Mouse (Mus musculus): ENCODE results near the gene Vmn1r39. TPM values are rescaled to one million over a fixed set of nuclear protein-coding genes. Genes with fewer than 3 reads are reported as not detected.
"Not testable (repeated sequence)": the region's sequence is repeated elsewhere in the genome, so short reads cannot be mapped to it uniquely, and the experiment has no call there.

The Vmn1r39 gene
- not detected in 2 replicates for polyA plus RNA-seq (2016; fragmentation: Nextera tagmentation; extraction: Ambion mirVana)

DNA sequence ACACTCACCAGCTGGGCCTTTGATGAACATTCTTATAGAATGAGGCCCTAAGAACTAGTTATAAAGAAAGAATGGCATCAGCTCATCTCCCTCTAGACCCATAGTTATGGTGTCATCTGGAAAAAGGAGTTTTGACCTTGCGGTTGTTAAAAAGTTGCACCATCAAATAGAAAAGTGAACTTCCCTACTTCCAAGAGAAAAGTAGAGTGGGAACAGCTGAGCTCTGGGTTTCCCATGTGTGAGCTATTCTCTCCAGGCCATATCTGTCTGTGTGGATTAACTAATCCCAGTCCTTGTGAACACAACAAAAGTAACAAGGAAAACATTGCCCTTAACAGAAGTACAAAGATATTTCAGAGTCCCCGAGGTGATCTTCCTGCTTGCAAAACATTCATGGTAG is at the start of gene Vmn1r39:
Gene Vmn1r39 (minus strand): TSS at position 101 of the 400 bp plus-strand sequence.
- Histone ChIP-seq H3K36me3 (no peaks in the 10 kb centered on the region), H3K4me3 (no peak within 1 kb of the TSS), H3K27ac (no peak within 1 kb of the TSS), H3K4me1 (no peaks in the 10 kb centered on the region), H3K27me3 (ENCODE audit: low read depth, poor library complexity, severe bottlenecking) (no peaks in the 10 kb centered on the region), H3K9me3 (replicated peaks) (no peaks in the 10 kb centered on the region)
- no peak for DNase-seq (ENCODE audit: low spot score)
- WGBS, result 97% methylated on average over 2 of the region's 2 CpGs

DNA sequence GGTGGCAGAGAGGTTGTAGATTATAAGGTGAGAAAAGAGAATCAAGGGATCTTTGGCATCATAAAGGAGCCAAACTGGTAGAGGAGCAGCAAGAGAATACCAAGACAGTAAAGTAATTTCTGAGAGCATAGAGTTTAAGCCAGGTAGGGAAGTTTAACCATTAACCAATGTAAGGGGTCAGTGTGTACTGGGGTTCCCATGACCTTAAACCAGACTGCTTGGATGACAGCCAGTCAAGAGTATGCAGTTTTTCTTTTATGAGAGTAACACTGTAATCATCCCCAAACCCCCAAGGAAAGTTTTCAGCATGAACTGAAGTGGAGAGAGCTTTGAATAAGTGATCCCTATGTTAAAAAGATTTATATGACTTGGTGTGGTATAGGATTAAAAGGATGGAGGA is 49.0 kb upstream of the Vmn1r39 start:
- DNase-seq (ENCODE audit: low spot score), result no peak

DNA sequence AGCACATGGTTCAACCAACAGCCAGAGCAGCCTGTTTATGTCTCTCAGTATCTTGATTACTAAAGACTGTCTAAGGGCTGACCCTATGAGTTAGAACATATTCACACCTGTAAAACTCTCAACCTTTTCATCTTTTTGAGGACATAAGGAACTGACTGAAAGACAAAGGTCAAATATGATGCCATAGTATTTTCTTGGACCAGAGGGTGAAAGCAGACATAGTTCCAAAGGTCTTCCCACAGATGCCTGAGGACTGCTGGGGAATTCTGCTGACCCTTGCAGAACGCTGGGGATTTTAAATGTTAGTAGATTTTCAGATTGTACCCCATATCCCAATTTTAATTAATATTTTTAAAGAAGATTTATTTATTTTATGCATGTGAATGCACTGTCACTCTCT is 47.9 kb upstream of the Vmn1r39 start:
- 90% methylated on average over 1 of the region's 1 CpGs for WGBS
- Histone ChIP-seq H3K27ac (no peak overlapping the region), H3K36me3 (no peaks in the 10 kb centered on the region), H3K4me1 (no peaks in the 10 kb centered on the region), H3K4me3 (no peak overlapping the region), H3K9me3 (replicated peaks) (no peaks in the 10 kb centered on the region), H3K27me3 (ENCODE audit: low read depth, poor library complexity, severe bottlenecking) (no peaks in the 10 kb centered on the region)
- no peak for DNase-seq (ENCODE audit: low spot score)

More for the DNA sequence above, 49.0 kb upstream of the Vmn1r39 start:
- H3K4me1 ChIP-seq, result no peaks in the 10 kb centered on the region
- H3K27ac ChIP-seq, result no peak overlapping the region
- H3K36me3 ChIP-seq, result no peaks in the 10 kb centered on the region
- no peak overlapping the region for H3K4me3 ChIP-seq
- H3K27me3 ChIP-seq (ENCODE audit: low read depth, poor library complexity, severe bottlenecking), result no peaks in the 10 kb centered on the region
- H3K9me3 ChIP-seq (replicated peaks), result no peaks in the 10 kb centered on the region

DNA sequence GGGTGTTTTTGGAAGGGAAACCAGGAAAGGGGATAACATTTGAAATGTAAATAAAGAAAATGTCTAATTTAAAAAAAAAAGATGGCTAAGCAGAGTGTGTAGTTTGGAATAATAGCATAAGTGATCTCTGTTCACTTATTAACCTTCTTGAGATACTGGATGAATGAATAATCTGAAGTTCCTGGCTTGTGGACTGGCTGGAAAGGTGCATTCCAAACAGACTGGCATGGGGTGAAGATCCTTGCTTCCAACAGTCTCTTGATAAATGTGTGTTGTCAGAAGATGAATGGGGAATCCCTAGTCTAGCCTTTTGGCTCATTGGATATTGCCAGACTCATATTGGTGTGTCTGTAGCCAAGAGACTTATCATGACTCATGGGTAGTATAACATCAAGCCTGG is 45.8 kb upstream of the Vmn1r39 start:
- H3K4me3 ChIP-seq, result no peak overlapping the region
- DNase-seq (ENCODE audit: low spot score), result no peak
- H3K27me3 ChIP-seq (ENCODE audit: low read depth, poor library complexity, severe bottlenecking), result no peaks in the 10 kb centered on the region
- no peak overlapping the region for H3K27ac ChIP-seq
- H3K9me3 ChIP-seq (replicated peaks), result no peaks in the 10 kb centered on the region
- H3K4me1 ChIP-seq, result no peaks in the 10 kb centered on the region
- H3K36me3 ChIP-seq, result no peaks in the 10 kb centered on the region

DNA sequence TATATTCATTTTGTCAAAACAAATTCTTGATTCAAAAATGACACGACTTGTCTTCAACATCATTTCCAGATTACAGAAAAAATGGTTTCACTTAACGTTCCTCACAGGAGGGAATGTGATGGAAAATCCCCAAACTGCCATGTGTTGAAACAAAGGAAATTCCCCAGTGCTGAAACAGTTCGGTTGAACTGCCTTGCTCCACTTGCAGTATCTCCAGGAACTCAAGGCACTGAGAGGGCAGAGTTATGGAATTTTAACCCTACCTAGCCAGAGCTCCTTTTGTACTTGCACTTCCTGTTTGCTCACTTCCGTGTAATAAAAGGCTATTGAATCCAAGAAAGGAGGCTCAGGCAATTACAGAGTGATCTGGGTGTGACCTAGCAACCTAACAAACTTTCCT is 38.5 kb upstream of the Vmn1r39 start:
- Histone ChIP-seq H3K9me3 (replicated peaks) (no peaks in the 10 kb centered on the region), H3K36me3 (no peaks in the 10 kb centered on the region), H3K27me3 (ENCODE audit: low read depth, poor library complexity, severe bottlenecking) (no peaks in the 10 kb centered on the region), H3K27ac (no peak overlapping the region), H3K4me3 (no peak overlapping the region), H3K4me1 (no peaks in the 10 kb centered on the region)
- WGBS, result 65% methylated on average over 4 of the region's 4 CpGs
- no peak for DNase-seq (ENCODE audit: low spot score)

DNA sequence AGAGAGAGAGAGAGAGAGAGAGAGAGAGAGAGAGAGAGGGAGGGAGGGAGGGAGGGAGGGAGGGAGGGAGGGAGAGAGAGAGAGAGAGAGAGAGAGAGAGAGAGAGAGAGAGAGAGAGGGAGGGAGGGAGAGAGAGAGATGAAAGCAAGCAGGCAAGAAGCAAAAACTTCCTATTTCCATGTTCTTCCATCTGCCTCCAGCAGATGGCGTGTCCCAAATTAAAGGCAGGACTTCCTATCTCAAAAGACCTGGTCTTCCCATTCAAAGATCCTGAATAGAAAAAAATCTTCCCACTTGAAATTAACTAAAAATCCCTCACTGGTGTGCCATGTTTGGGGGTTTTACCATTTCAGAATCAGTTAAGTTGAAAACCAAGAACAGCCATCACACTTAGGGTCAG is 30.2 kb upstream of the Vmn1r39 start:
- H3K27ac ChIP-seq; H3K4me3 ChIP-seq; H3K27me3 ChIP-seq (ENCODE audit: low read depth, poor library complexity, severe bottlenecking); H3K9me3 ChIP-seq (replicated peaks); H3K36me3 ChIP-seq; H3K4me1 ChIP-seq; DNase-seq (ENCODE audit: low spot score): not testable (repeated sequence)
- 5% methylated on average over 1 of the region's 1 CpGs for WGBS

DNA sequence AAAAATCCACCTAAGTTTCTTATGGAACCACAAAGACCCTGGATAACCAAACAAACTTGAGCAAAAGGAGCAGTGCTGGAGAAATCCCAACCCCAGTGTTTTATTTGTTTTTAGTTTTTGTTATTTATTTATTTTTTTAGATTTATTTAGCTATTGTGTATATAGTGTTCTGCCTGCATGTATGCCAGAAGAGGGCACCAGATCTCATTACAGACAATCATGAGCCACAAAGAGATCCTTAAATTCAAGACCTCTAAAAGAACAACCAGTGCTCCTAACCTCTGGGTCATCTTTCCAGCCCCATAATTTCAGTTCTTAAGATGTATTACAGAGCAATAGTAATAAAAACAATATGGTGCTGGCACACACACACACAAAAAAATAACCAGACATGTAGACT is 26.5 kb upstream of the Vmn1r39 start:
- H3K9me3 ChIP-seq (replicated peaks), result no peaks in the 10 kb centered on the region
- no peak overlapping the region for H3K27ac ChIP-seq

DNA sequence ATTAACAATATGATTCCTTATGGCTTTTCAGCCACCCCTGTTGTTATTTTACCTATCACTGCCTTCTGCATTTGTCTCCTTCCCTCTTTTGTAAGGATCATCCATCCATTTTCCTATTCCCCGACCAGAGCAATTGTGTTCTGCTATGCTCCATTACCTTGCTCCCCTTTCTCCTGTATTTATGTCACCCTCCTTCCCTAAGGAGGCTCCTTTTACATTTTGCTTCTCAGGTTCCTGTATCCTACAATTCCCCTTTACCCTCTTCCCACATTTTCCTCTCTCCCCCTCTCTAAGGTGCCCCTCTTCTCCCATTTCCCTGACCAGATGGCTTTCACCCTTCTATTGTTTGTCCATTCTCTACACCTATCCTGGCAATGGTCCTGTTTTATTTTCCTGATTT is 4.1 kb downstream of the Vmn1r39 start:
- H3K9me3 ChIP-seq (replicated peaks), result no peaks in the 10 kb centered on the region
- H3K36me3 ChIP-seq, result no peaks in the 10 kb centered on the region
- DNase-seq (ENCODE audit: low spot score), result no peak
- 75% methylated on average over 1 of the region's 1 CpGs for WGBS
- H3K4me1 ChIP-seq, result no peaks in the 10 kb centered on the region
- H3K4me3 ChIP-seq, result no peak overlapping the region
- H3K27me3 ChIP-seq (ENCODE audit: low read depth, poor library complexity, severe bottlenecking), result no peaks in the 10 kb centered on the region
- H3K27ac ChIP-seq, result no peak overlapping the region

More for the DNA sequence above, 26.5 kb upstream of the Vmn1r39 start:
- DNase-seq (ENCODE audit: low spot score), result no peak
- no peaks in the 10 kb centered on the region for H3K4me1 ChIP-seq
- H3K36me3 ChIP-seq, result no peaks in the 10 kb centered on the region
- no peak overlapping the region for H3K4me3 ChIP-seq
- H3K27me3 ChIP-seq (ENCODE audit: low read depth, poor library complexity, severe bottlenecking), result no peaks in the 10 kb centered on the region

DNA sequence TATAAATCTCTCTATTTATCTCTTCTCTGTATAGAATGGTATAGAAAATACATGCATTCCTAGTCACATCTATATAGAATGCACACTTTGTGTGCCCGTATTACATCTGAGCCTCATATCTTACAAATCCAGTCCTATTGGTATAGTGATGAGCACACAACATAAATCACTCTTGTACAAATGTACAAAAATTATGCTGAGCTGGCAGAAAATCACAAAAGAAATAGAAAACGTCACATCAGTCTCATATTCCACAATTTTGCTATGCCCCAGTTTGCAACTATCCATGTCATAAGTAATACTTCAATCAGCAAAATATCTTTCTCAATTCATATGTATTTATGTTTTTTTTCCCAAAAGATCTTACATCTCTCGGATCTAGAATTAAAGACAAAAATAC is 4.7 kb downstream of the Vmn1r39 start:
- Histone ChIP-seq H3K4me1 (no peaks in the 10 kb centered on the region), H3K36me3 (no peaks in the 10 kb centered on the region), H3K27me3 (ENCODE audit: low read depth, poor library complexity, severe bottlenecking) (no peaks in the 10 kb centered on the region), H3K27ac (no peak overlapping the region), H3K9me3 (replicated peaks) (no peaks in the 10 kb centered on the region), H3K4me3 (no peak overlapping the region)
- no peak for DNase-seq (ENCODE audit: low spot score)
- WGBS, result 87% methylated on average over 3 of the region's 3 CpGs

DNA sequence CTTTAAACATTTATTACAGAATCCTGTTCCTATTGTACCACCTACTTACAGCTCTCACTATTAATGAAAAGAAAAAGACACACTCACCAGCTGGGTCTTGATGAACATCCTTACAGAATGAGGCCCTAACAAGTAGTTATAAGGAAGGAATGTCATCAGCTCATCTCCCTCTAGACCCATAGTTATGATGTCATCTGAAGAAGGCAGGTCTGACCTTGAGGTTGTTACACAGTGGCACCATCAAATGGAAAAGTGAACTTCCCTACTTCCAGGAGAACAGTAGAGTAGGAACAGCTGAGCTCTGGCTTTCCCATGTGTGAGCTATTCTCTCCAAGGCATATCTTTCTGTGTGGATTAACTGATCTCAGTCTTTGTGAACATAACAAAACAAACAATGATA is 27.9 kb downstream of the Vmn1r39 start, which contains the start of gene Vmn1r38:
Gene Vmn1r38 (minus strand): TSS at position 101 of the 400 bp plus-strand sequence.
- not testable (repeated sequence) for H3K27me3 ChIP-seq (ENCODE audit: low read depth, poor library complexity, severe bottlenecking); H3K27ac ChIP-seq; H3K4me1 ChIP-seq; DNase-seq (ENCODE audit: low spot score); H3K36me3 ChIP-seq; H3K9me3 ChIP-seq (replicated peaks); H3K4me3 ChIP-seq

Other genes with a start within 250 kb of the Vmn1r39 start
- gene Vmn1r33, start 192.3 kb downstream of the Vmn1r39 start, polyA plus RNA-seq (2016; fragmentation: Nextera tagmentation; extraction: Ambion mirVana), result not detected in 2 replicates
- gene Vmn1r34, start 166.7 kb downstream of the Vmn1r39 start, polyA plus RNA-seq (2016; fragmentation: Nextera tagmentation; extraction: Ambion mirVana), result not detected in 2 replicates
- not detected in 2 replicates for gene Vmn1r35, start 124.7 kb downstream of the Vmn1r39 start, polyA plus RNA-seq (2016; fragmentation: Nextera tagmentation; extraction: Ambion mirVana)
- not detected in 2 replicates for gene Vmn1r36, start 91.4 kb downstream of the Vmn1r39 start, polyA plus RNA-seq (2016; fragmentation: Nextera tagmentation; extraction: Ambion mirVana)
- gene Vmn1r37, start 81.2 kb downstream of the Vmn1r39 start, polyA plus RNA-seq (2016; fragmentation: Nextera tagmentation; extraction: Ambion mirVana), result not detected in 2 replicates
- not detected in 2 replicates for gene Vmn1r38, start 28.0 kb downstream of the Vmn1r39 start, polyA plus RNA-seq (2016; fragmentation: Nextera tagmentation; extraction: Ambion mirVana)
- gene Gng12, start 85.8 kb upstream of the Vmn1r39 start, polyA plus RNA-seq (2016; fragmentation: Nextera tagmentation; extraction: Ambion mirVana), result 61.2 and 73.9 TPM in 2 replicates
- gene Gadd45a, start 226.8 kb upstream of the Vmn1r39 start, polyA plus RNA-seq (2016; fragmentation: Nextera tagmentation; extraction: Ambion mirVana), result 17.3 and 18.6 TPM in 2 replicates